Mouse (Mus musculus): ENCODE measurements around the gene Fgfr2. TPM values are rescaled to one million over a fixed set of nuclear protein-coding genes. Genes with fewer than 3 reads are reported as not detected.

The Fgfr2 gene
- polyA plus RNA-seq, 1 experiment from 2014 or later: 24.1 TPM

DNA sequence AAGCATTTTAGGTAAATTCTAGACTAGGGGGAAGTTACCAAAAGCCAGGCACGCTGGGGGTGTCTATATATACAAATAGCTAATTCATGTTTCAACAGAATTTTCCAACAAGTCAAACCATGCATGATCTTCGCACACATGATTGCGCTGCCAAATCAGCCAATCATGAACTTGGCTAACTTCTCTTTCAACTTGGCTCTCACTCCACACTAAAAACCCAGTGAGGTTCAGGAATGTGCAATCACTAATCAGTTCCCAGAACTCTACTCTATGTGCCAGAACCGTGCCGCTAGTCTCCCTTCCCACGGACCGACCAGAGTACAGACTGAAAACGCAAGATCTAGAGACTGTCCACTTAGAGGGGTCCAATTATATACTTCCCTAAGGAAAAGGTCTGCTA lies 551.7 kb downstream of the Fgfr2 start:
- Histone ChIP-seq H3K9me3 (ENCODE audit: control insufficient read depth, low read length) (no peaks in the 10 kb centered on the region), H3K27ac (ENCODE audit: low read depth, low read length) (no peak overlapping the region), H3K4me1 (ENCODE audit: control insufficient read depth, insufficient read depth, low read depth, low read length) (peaks cover 5% of the 10 kb centered on the region), H3K27me3 (replicated peaks; ENCODE audit: control insufficient read depth, insufficient read depth, low read length) (no peaks in the 10 kb centered on the region), H3K9ac (ENCODE audit: low read depth, low read length) (no peak overlapping the region), H3K4me3 (ENCODE audit: low read length) (no peak overlapping the region), H3K36me3 (ENCODE audit: control insufficient read depth, insufficient read depth, low read length) (peaks cover 4% of the 10 kb centered on the region; the same call in 1 of the 2 replicates), H3K4me2 (ENCODE audit: low read length) (peak overlapping the region; percentile 18; the same call in 1 of the 2 replicates)
- ATAC-seq: no peak
- WGBS: 71% methylated on average over 8 of the region's 8 CpGs

DNA sequence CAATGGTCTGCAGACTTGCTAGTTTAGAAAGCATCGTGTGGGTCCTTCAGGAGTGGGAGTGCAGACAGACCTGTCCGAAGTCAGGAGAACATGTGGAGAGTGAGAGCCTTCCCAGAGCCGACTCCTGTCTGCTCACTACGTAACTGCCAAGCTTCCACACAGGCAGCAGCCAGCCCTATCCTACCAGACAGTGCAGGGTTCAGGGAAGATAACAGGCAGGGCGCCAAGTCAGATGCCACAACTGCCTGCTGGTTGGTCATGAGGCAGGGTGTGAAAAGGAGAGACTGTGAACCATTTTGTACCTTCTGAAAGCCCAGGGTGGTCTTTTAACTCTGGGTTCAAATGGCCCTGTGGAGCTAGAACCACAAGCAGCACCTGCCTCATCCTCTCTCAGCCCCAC lies 553.1 kb downstream of the Fgfr2 start:
- H3K9me3 ChIP-seq (ENCODE audit: control insufficient read depth, low read length): no peaks in the 10 kb centered on the region
- H3K27ac ChIP-seq (ENCODE audit: low read depth, low read length): no peak overlapping the region
- ATAC-seq: 0 out of 2 replicates have a peak, but pooled peaks have one; percentile 46
- H3K36me3 ChIP-seq (ENCODE audit: control insufficient read depth, insufficient read depth, low read length): peaks cover 4% of the 10 kb centered on the region; the same call in 1 of the 2 replicates
- H3K4me1 ChIP-seq (ENCODE audit: control insufficient read depth, insufficient read depth, low read depth, low read length): peaks cover 3% of the 10 kb centered on the region
- H3K9ac ChIP-seq (ENCODE audit: low read depth, low read length): no peak overlapping the region
- WGBS: 76% methylated on average over 5 of the region's 5 CpGs
- no peak overlapping the region for H3K4me3 ChIP-seq (ENCODE audit: low read length)
- no peak overlapping the region for H3K4me2 ChIP-seq (ENCODE audit: low read length)
- no peaks in the 10 kb centered on the region for H3K27me3 ChIP-seq (replicated peaks; ENCODE audit: control insufficient read depth, insufficient read depth, low read length)

DNA sequence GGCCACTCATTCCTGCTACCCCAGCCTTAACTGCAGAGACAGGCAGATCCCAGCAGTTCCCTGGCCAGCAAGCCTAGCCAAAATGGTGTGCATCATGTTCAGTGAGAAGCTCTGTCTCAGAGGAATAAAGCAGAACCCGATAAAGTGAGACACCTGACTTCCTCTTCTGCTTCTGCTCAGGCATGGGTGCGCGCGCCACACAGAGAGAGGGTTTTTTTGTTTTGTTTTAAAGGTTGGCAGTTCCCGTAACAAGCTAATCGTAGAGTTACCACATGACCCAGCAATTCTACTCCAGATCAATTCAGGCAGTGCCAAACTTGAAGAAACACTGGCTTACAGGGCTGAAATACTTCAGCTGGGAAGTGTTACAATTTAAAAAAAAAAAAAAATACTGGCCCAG lies 554.3 kb downstream of the Fgfr2 start:
- Histone ChIP-seq H3K27ac (ENCODE audit: low read depth, low read length) (no peak overlapping the region), H3K4me2 (ENCODE audit: low read length) (no peak overlapping the region), H3K36me3 (ENCODE audit: control insufficient read depth, insufficient read depth, low read length) (peaks cover 8% of the 10 kb centered on the region), H3K9me3 (ENCODE audit: control insufficient read depth, low read length) (no peaks in the 10 kb centered on the region), H3K4me1 (ENCODE audit: control insufficient read depth, insufficient read depth, low read depth, low read length) (peaks cover 3% of the 10 kb centered on the region), H3K27me3 (replicated peaks; ENCODE audit: control insufficient read depth, insufficient read depth, low read length) (no peaks in the 10 kb centered on the region), H3K4me3 (ENCODE audit: low read length) (no peak overlapping the region), H3K9ac (ENCODE audit: low read depth, low read length) (no peak overlapping the region)
- ATAC-seq: no peak
- 81% methylated on average over 6 of the region's 6 CpGs for WGBS

DNA sequence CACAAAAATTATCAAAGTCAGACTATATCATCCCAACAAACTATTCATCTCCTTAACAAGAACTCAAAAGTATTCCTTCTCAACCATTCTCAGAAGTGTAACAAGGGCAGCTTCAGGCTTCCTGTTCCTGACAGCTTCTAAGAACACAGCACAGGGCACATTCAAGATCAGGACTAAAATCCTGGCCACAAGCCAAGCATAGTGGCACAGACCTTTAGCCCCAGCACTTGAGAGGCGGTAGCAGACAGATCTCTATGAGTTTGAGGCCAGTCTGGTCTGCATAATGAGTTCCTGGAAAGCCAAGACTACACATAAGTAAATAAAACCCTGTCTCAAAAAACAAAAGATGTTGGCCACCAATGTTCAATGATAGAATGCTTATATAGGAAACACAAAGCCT lies 557.3 kb downstream of the Fgfr2 start:
- Histone ChIP-seq H3K27me3 (replicated peaks; ENCODE audit: control insufficient read depth, insufficient read depth, low read length) (no peaks in the 10 kb centered on the region), H3K36me3 (ENCODE audit: control insufficient read depth, insufficient read depth, low read length) (peaks cover 14% of the 10 kb centered on the region), H3K9ac (ENCODE audit: low read depth, low read length) (no peak overlapping the region), H3K4me1 (ENCODE audit: control insufficient read depth, insufficient read depth, low read depth, low read length) (no peaks in the 10 kb centered on the region; the same call in 1 of the 2 replicates), H3K9me3 (ENCODE audit: control insufficient read depth, low read length) (no peaks in the 10 kb centered on the region), H3K27ac (ENCODE audit: low read depth, low read length) (no peak overlapping the region), H3K4me2 (ENCODE audit: low read length) (no peak overlapping the region), H3K4me3 (ENCODE audit: low read length) (no peak overlapping the region)
- no peak for ATAC-seq
- 34% methylated on average over 1 of the region's 1 CpGs for WGBS

DNA sequence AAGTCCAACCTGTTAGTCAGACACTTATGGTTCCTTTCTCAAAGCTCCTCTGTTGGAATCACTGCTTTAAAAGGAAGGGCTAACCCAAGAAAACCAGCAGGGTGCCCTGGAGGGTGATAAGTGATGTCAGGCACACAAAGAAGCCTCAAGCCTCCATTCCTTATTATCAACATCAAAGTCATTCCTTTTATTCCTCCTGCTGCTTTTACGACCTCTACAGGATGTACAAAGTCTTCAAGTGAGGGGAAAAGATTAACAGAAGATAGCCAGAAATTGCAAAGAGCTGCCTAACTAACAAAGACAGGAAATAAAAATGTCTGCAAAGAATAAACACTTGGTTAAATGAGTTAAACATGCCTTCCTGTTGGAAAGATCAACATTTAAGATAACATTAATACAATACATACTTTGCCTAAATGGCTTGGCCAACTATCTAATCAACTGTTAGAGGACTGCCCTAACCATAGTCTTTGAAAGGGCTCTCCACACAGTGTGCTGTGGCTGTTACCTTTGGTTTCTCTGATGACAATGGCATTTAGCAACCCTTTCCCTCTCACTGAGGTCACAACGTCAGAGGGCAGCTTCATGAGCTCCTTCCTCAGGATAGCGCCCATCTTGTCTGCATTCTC lies 563.9 kb downstream of the Fgfr2 start:
- ATAC-seq: no peak
- Histone ChIP-seq H3K27ac (ENCODE audit: low read depth, low read length) (no peak overlapping the region), H3K9me3 (ENCODE audit: control insufficient read depth, low read length) (no peaks in the 10 kb centered on the region), H3K4me1 (ENCODE audit: control insufficient read depth, insufficient read depth, low read depth, low read length) (no peaks in the 10 kb centered on the region), H3K4me3 (ENCODE audit: low read length) (no peak overlapping the region), H3K27me3 (replicated peaks; ENCODE audit: control insufficient read depth, insufficient read depth, low read length) (no peaks in the 10 kb centered on the region), H3K36me3 (ENCODE audit: control insufficient read depth, insufficient read depth, low read length) (peaks cover 23% of the 10 kb centered on the region), H3K9ac (ENCODE audit: low read depth, low read length) (no peak overlapping the region), H3K4me2 (ENCODE audit: low read length) (no peak overlapping the region)
- WGBS: 61% methylated on average over 3 of the region's 3 CpGs

DNA sequence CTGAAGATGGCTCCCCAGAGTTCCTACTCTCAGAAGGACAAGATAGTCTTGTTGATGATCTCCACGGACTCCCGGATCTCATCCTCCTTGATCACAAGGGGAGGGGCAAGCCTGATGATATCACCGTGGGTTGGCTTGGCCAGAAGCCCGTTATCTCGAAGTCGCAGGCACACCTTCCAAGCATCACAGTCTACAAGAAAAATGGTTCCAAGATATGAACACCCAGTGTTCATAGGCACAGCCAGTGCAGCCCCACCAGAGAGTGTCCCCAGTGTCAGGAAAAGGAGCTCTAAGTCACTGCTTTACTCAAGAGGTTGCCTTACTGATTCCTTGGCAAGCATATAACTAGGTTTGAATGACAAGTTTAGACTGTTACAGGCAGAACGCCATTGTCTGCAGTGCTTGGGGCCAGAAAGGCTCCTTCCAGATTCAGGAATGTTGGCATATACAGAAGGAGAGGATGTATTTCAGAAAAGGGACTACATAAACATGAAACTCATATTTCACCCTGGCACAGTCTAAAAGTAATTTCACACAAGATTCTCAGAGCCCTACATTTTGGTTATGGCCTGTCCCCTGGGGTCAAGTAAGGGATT lies 564.9 kb downstream of the Fgfr2 start:
- no peak for ATAC-seq
- Histone ChIP-seq H3K27me3 (replicated peaks; ENCODE audit: control insufficient read depth, insufficient read depth, low read length) (no peaks in the 10 kb centered on the region), H3K36me3 (ENCODE audit: control insufficient read depth, insufficient read depth, low read length) (peaks cover 17% of the 10 kb centered on the region), H3K9me3 (ENCODE audit: control insufficient read depth, low read length) (no peaks in the 10 kb centered on the region), H3K9ac (ENCODE audit: low read depth, low read length) (no peak overlapping the region), H3K4me1 (ENCODE audit: control insufficient read depth, insufficient read depth, low read depth, low read length) (no peaks in the 10 kb centered on the region), H3K4me2 (ENCODE audit: low read length) (no peak overlapping the region), H3K27ac (ENCODE audit: low read depth, low read length) (no peak overlapping the region), H3K4me3 (ENCODE audit: low read length) (no peak overlapping the region)
- 91% methylated on average over 7 of the region's 7 CpGs for WGBS

DNA sequence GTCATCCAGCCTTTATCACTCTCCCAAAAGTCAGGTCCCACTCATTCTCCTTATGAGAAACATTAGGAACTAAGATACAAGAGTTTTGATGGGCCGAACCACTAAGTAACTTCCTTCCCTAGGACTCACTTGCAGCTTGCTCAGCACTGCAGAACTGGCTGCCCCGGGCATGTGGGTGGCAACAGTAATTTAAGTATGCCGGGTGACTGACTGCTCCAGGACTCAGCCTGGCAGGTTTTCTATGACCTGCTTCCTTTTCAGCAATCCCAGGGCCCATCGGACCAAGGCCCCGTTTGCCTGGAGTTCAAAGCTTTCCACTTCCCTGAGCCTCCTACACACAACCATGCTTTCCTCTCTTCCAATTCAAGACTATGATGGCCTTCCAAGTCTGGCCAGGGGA lies 566.6 kb downstream of the Fgfr2 start:
- Histone ChIP-seq H3K27me3 (replicated peaks; ENCODE audit: control insufficient read depth, insufficient read depth, low read length) (no peaks in the 10 kb centered on the region), H3K4me2 (ENCODE audit: low read length) (no peak overlapping the region), H3K36me3 (ENCODE audit: control insufficient read depth, insufficient read depth, low read length) (peaks cover 13% of the 10 kb centered on the region; the same call in 1 of the 2 replicates), H3K9me3 (ENCODE audit: control insufficient read depth, low read length) (no peaks in the 10 kb centered on the region), H3K27ac (ENCODE audit: low read depth, low read length) (no peak overlapping the region), H3K4me1 (ENCODE audit: control insufficient read depth, insufficient read depth, low read depth, low read length) (no peaks in the 10 kb centered on the region), H3K4me3 (ENCODE audit: low read length) (no peak overlapping the region), H3K9ac (ENCODE audit: low read depth, low read length) (no peak overlapping the region)
- ATAC-seq: no peak
- 86% methylated on average over 5 of the region's 5 CpGs for WGBS

DNA sequence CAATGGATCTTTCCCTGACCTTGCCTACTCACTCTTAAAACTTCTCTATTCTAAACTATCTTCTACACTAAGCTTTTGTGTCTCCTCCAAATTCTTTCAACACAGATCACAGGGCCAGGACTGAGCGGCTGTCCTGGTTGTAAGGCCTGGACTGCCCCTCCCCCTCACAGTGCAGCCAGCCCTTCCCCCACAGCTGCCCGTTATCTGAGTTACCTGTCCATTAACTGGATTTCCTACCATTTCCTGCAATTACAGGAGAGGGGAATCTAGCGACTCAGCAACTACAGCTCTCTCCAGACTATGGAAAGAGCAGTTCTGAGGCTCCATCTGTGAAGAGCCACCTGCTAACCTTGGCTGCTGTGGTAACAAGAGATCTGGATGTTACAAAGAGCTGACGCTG lies 567.2 kb downstream of the Fgfr2 start:
- WGBS: 51% methylated on average over 4 of the region's 4 CpGs
- Histone ChIP-seq H3K9me3 (ENCODE audit: control insufficient read depth, low read length) (no peaks in the 10 kb centered on the region), H3K9ac (ENCODE audit: low read depth, low read length) (no peak overlapping the region), H3K4me1 (ENCODE audit: control insufficient read depth, insufficient read depth, low read depth, low read length) (no peaks in the 10 kb centered on the region), H3K27me3 (replicated peaks; ENCODE audit: control insufficient read depth, insufficient read depth, low read length) (no peaks in the 10 kb centered on the region), H3K4me2 (ENCODE audit: low read length) (no peak overlapping the region), H3K4me3 (ENCODE audit: low read length) (no peak overlapping the region), H3K27ac (ENCODE audit: low read depth, low read length) (no peak overlapping the region), H3K36me3 (ENCODE audit: control insufficient read depth, insufficient read depth, low read length) (peaks cover 13% of the 10 kb centered on the region; the same call in 1 of the 2 replicates)
- no peak for ATAC-seq

DNA sequence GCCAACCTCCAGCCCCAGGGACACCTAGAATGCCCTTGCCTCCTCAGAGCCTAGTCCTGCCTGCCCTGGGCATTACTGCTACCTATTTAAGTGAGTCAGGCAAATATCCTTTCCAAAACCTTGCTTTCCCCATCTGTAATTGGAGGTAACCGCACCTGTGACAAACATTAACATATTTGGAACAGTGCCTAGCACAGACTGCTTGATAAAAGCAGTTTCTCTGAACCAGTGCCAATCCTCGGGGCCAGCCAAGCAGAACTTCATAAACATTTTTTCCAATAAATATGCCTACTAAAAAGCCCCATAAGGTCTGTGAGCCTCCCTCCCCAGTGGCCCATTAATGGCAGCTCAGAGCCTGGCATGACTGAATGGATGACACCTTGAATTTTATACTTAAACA lies 569.1 kb downstream of the Fgfr2 start:
- Histone ChIP-seq H3K9me3 (ENCODE audit: control insufficient read depth, low read length) (no peaks in the 10 kb centered on the region), H3K4me2 (ENCODE audit: low read length) (no peak overlapping the region), H3K36me3 (ENCODE audit: control insufficient read depth, insufficient read depth, low read length) (peaks cover 9% of the 10 kb centered on the region; the same call in 1 of the 2 replicates), H3K4me1 (ENCODE audit: control insufficient read depth, insufficient read depth, low read depth, low read length) (no peaks in the 10 kb centered on the region), H3K4me3 (ENCODE audit: low read length) (no peak overlapping the region), H3K9ac (ENCODE audit: low read depth, low read length) (no peak overlapping the region), H3K27ac (ENCODE audit: low read depth, low read length) (no peak overlapping the region), H3K27me3 (replicated peaks; ENCODE audit: control insufficient read depth, insufficient read depth, low read length) (no peaks in the 10 kb centered on the region)
- 48% methylated on average over 2 of the region's 2 CpGs for WGBS
- no peak for ATAC-seq
